20 mouse cellular contexts compared by ENCODE assay signal in the genomic region with DNA sequence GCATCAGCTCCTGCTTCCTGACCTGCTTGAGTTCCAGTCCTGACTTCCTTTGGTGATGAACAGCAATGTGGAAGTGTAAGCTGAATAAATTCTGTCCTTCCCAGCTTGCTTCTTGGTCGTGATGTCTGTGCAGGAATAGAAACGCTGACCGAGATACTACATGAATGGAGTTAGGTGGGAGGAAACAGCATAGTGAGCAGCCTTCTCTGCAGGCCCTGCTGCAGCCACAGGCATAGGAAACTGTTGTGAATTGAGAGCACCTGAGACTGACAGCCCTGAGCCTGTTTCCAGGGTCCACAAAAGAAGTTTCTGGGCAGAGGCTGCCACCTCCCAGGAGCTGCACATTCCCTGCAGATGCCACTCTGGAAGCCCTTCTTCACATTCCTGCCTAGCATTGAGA. TPM values are rescaled to one million over a fixed set of nuclear protein-coding genes. Genes with fewer than 3 reads are reported as not detected.
"Had no signal": no experiment of that assay in that cellular context is flagged by ENCODE, and none has a peak within 500 bp of the region (broad histone marks: within the 10 kb centered on the region; RNA-seq: fewer than 3 reads in every experiment).

No protein-coding gene starts in this region.

- H3K27me3 ChIP-seq: lung, embryonic 15.5 days; midbrain, embryonic 13.5 days; midbrain, embryonic 15.5 days; neural tube, embryonic 12.5 days had no signal

- DNase-seq: lung, adult 2 months; lung, postnatal 14 days; lung, postnatal 36 days; retina, postnatal 1 day; right cerebral cortex, adult 18-20 months; right cerebral cortex, postnatal 25 days; right cerebral cortex, postnatal 4 days; spleen, adult 18-20 months; thymus, adult 18-20 months; thymus, postnatal 14 days; thymus, postnatal 36 days had no signal

- H3K4me2 ChIP-seq: lung, embryonic 15.5 days; midbrain, embryonic 11.5 days; midbrain, embryonic 13.5 days; midbrain, embryonic 15.5 days; neural tube, embryonic 12.5 days had no signal

- H3K9me3 ChIP-seq: lung, embryonic 15.5 days; megakaryocyte, embryonic 14.5 days; midbrain, embryonic 13.5 days; midbrain, embryonic 15.5 days; neural tube, embryonic 12.5 days had no signal

- H3K27ac ChIP-seq: lung, embryonic 15.5 days; macrophage; midbrain, embryonic 13.5 days; midbrain, embryonic 15.5 days; neural tube, embryonic 12.5 days had no signal

- H3K4me3 ChIP-seq: lung, embryonic 15.5 days; megakaryocyte, embryonic 14.5 days; midbrain, embryonic 13.5 days; midbrain, embryonic 15.5 days; neural tube, embryonic 12.5 days had no signal

- H3K9ac ChIP-seq: lung, embryonic 15.5 days; midbrain, embryonic 13.5 days; midbrain, embryonic 15.5 days; neural tube, embryonic 12.5 days had no signal

- H3K36me3 ChIP-seq: lung, embryonic 15.5 days; midbrain, embryonic 13.5 days; midbrain, embryonic 15.5 days; neural tube, embryonic 12.5 days had no signal

- ATAC-seq: lung, postnatal 0 days; midbrain, embryonic 13.5 days; midbrain, embryonic 15.5 days had no signal

- H3K4me1 ChIP-seq: midbrain, embryonic 13.5 days; midbrain, embryonic 15.5 days; neural tube, embryonic 12.5 days had no signal

RNA-seq across cellular contexts. Expression of a gene that starts 2.7 kb away (rescaled TPM):
- polyA plus RNA-seq: small intestine, adult 2 months had no signal
